Mouse (Mus musculus) midbrain, embryonic 16.5 days (tissue): ENCODE data around the gene Limd2. TPM values are rescaled to one million over a fixed set of nuclear protein-coding genes. Genes with fewer than 3 reads are reported as not detected.

Source experiments
- ATAC-seq: fragments of 200-750 bp; cut with Nextera tagmentation; 2 replicates; pipeline ENCODE4 v1.8.0; 2017; ENCODE audit warnings: moderate TSS enrichment
- H3K27ac ChIP-seq: fragments of 300-500 bp; sonication (generic); 2 replicates; pipeline ENCODE4 v1.5.1; 2014; ENCODE audit warnings: mild to moderate bottlenecking, low read length, mixed read lengths
- H3K27me3 ChIP-seq: fragments of 300-500 bp; sonication (generic); 2 replicates; pipeline ENCODE4 v1.6.1; 2014; ENCODE audit warnings: low read depth, low read length, mixed read lengths; ENCODE audit not compliant: control insufficient read depth, insufficient read depth
- H3K36me3 ChIP-seq: fragments of 300-500 bp; sonication (generic); 2 replicates; pipeline ENCODE4 v1.6.1; 2014; ENCODE audit warnings: mild to moderate bottlenecking, low read length, moderate library complexity, mixed read lengths; ENCODE audit not compliant: control insufficient read depth, insufficient read depth
- H3K4me1 ChIP-seq: fragments of 300-500 bp; sonication (generic); 2 replicates; pipeline ENCODE4 v1.6.1; 2014; ENCODE audit warnings: mild to moderate bottlenecking, low read length, mixed read lengths; ENCODE audit not compliant: control insufficient read depth, insufficient read depth
- H3K4me2 ChIP-seq: fragments of 300-500 bp; sonication (generic); 2 replicates; pipeline ENCODE4 v1.6.1; 2014; ENCODE audit warnings: mild to moderate bottlenecking, low read length, mixed read lengths
- H3K4me3 ChIP-seq: fragments of 300-500 bp; sonication (generic); 2 replicates; pipeline ENCODE4 v1.5.1; 2014; ENCODE audit warnings: low read depth, mild to moderate bottlenecking, low read length, moderate library complexity, mixed read lengths
- H3K9ac ChIP-seq: fragments of 300-500 bp; sonication (generic); 2 replicates; pipeline ENCODE4 v1.6.1; 2014; ENCODE audit warnings: low read depth, low read length, mixed read lengths
- H3K9me3 ChIP-seq: fragments of 300-500 bp; sonication (generic); replicated peaks from 2 replicates; pipeline ENCODE4 v1.6.1; 2014; ENCODE audit warnings: mild to moderate bottlenecking, low read length, mixed read lengths; ENCODE audit not compliant: control insufficient read depth, poor library complexity, severe bottlenecking
- WGBS: fragments of 180-500 bp; shearing (Covaris S2); extraction: QIAGEN DNeasy Blood & Tissue Kit; methylation state at CpG from one replicate; pipeline ENCODE4 v1.1.7; 2014; 5-methylcytosine and 5-hydroxymethylcytosine counted together
- polyA plus RNA-seq: library from polyadenylated mRNA; unstranded; fragments of >200 nt; fragmentation: Nextera tagmentation; extraction: Ambion mirVana; gene quantifications from 2 replicates; pipeline ENCODE4 v1.2.1, GENCODE M21; 2015

Gene Limd2
- polyA plus RNA-seq, 1 experiment from 2014 or later, result 143 TPM

DNA sequence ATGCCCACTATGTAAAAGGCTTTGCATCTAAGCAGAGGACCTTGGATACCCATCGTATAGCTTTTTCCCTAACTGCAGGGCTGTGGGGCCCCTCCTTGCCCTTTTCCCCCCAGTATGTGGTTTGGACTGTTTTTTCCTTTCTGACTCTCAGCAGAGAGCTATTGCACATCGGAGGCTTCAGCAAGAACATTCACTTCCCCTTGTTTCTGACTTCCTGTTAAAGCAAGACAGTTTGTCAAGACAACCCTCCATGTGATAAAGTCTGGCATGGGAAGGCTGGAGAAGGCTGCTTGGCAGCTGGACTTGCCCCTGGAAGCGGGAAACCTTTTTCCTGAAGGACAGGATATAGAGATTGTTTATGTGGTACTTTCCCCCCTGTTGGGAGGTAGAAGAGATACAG lies 37.9 kb downstream of the Limd2 start:
- H3K27ac ChIP-seq, result no peak overlapping the region
- no peak overlapping the region for H3K9ac ChIP-seq
- H3K36me3 ChIP-seq, result peaks cover 21% of the 10 kb centered on the region
- H3K4me3 ChIP-seq, result no peak overlapping the region
- H3K4me1 ChIP-seq, result no peaks in the 10 kb centered on the region
- 90% methylated on average over 3 of the region's 3 CpGs for WGBS
- no peak for ATAC-seq
- no peaks in the 10 kb centered on the region for H3K27me3 ChIP-seq
- H3K4me2 ChIP-seq, result no peak overlapping the region
- no peaks in the 10 kb centered on the region for H3K9me3 ChIP-seq

DNA sequence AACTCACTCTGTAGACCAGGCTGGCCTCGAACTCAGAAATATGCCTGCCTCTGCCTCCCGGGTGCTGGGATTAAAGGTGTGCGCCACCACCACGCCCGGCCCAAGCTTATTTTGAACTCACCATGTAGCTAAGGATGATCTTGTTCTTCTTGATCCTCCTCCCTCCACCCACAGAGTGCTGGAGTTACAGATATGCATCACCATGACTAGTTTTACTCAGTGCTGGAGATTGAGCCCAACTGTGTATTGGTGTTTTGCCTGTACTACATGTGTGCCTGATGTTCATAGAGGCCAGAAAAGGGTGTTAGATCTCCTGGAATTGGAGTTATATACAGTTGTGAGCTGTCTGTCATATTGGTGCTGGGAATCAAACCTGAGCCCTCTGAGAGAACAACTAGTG lies 38.4 kb downstream of the Limd2 start:
- Histone ChIP-seq H3K9ac (no peak overlapping the region), H3K9me3 (no peaks in the 10 kb centered on the region), H3K4me2 (no peak overlapping the region), H3K27me3 (no peaks in the 10 kb centered on the region), H3K36me3 (peaks cover 21% of the 10 kb centered on the region), H3K27ac (no peak overlapping the region), H3K4me3 (no peak overlapping the region), H3K4me1 (no peaks in the 10 kb centered on the region)
- ATAC-seq, result no peak
- 93% methylated on average over 5 of the region's 5 CpGs for WGBS

DNA sequence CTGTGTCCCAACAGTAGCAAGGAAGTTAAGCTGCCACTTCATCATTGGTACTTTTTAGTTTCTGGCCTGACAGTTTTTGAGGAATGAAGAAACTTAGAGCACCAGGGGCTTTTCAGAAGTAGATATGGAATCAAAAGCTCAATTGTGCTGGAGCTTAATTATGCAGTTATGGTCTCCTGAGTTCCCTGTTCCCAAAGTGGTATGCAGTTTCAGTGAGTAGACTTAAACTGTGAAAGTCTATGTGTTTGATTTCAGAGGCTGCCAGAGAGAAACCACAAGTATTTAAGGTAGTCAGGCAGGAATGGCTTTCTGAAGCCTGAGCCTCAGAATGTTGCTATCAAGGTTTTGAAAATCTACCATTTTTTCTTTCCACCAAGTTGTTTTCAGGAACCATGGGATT lies 49.0 kb downstream of the Limd2 start:
- H3K9me3 ChIP-seq, result no peaks in the 10 kb centered on the region
- H3K36me3 ChIP-seq, result peaks cover 7% of the 10 kb centered on the region
- no peak overlapping the region for H3K4me2 ChIP-seq
- no peaks in the 10 kb centered on the region for H3K27me3 ChIP-seq
- H3K9ac ChIP-seq, result no peak overlapping the region
- no peak overlapping the region for H3K27ac ChIP-seq
- ATAC-seq, result no peak
- no peak overlapping the region for H3K4me3 ChIP-seq
- H3K4me1 ChIP-seq, result no peaks in the 10 kb centered on the region

Other genes starting within 250 kb of the Limd2 start
- gene Cyb561, start 207.5 kb downstream of the Limd2 start, polyA plus RNA-seq, result 83.7 and 87.0 TPM in 2 replicates
- 7.0 and 8.2 TPM in 2 replicates for gene Ace, start 192.9 kb downstream of the Limd2 start, polyA plus RNA-seq
- 0.09 TPM in 1 of 2 replicates, not detected in the other for gene Ace3, start 166.2 kb downstream of the Limd2 start, polyA plus RNA-seq
- 1.8 and 2.2 TPM in 2 replicates for gene Kcnh6, start 152.7 kb downstream of the Limd2 start, polyA plus RNA-seq
- 174 and 187 TPM in 2 replicates for gene Dcaf7, start 124.0 kb downstream of the Limd2 start, polyA plus RNA-seq
- gene Taco1, start 94.8 kb downstream of the Limd2 start, polyA plus RNA-seq, result 7.6 and 8.0 TPM in 2 replicates
- gene Map3k3, start 76.2 kb downstream of the Limd2 start, polyA plus RNA-seq, result 10.9 and 12.3 TPM in 2 replicates
- not detected in 2 replicates for gene Gm10840, start within 50 bp of the Limd2 start, polyA plus RNA-seq
- gene Strada, start 41.3 kb upstream of the Limd2 start, polyA plus RNA-seq, result 25.1 and 28.2 TPM in 2 replicates
- 115 and 131 TPM in 2 replicates for gene Ccdc47, start 55.5 kb upstream of the Limd2 start, polyA plus RNA-seq
- gene Ddx42, start 56.1 kb upstream of the Limd2 start, polyA plus RNA-seq, result 92.1 and 95.0 TPM in 2 replicates
- 34.0 and 38.0 TPM in 2 replicates for gene Ftsj3, start 95.2 kb upstream of the Limd2 start, polyA plus RNA-seq
- gene Psmc5, start 95.3 kb upstream of the Limd2 start, polyA plus RNA-seq, result 278 and 285 TPM in 2 replicates
- 7.1 and 7.8 TPM in 2 replicates for gene Smarcd2, start 112.1 kb upstream of the Limd2 start, polyA plus RNA-seq
- 0.05 and 0.21 TPM in 2 replicates for gene Tcam1, start 115.8 kb upstream of the Limd2 start, polyA plus RNA-seq
- gene Gh, start 141.0 kb upstream of the Limd2 start, polyA plus RNA-seq, result 1.2 TPM in 1 of 2 replicates, not detected in the other
- 0.76 and 0.92 TPM in 2 replicates for gene Cd79b, start 153.9 kb upstream of the Limd2 start, polyA plus RNA-seq
- gene Scn4a, start 192.4 kb upstream of the Limd2 start, polyA plus RNA-seq, result not detected in 2 replicates
- gene Prr29, start 204.6 kb upstream of the Limd2 start, polyA plus RNA-seq, result not detected in 2 replicates
- gene Icam2, start 227.2 kb upstream of the Limd2 start, polyA plus RNA-seq, result 10.4 and 12.3 TPM in 2 replicates